Comparison of ENCODE assay signal across 14 mouse cellular contexts in genomic region chr10:76416811-76417210, GRCm38 (mm10). TPM values are rescaled to one million over a fixed set of nuclear protein-coding genes. Genes with fewer than 3 reads are reported as not detected.
DNase-seq lines count a peak whose midpoint lies in the region; ATAC-seq lines count a peak whose summit lies in the region.
"Had no signal": no experiment of that assay in that cellular context is flagged by ENCODE, and none has a peak within 500 bp of the region (broad histone marks: within the 10 kb centered on the region; RNA-seq: fewer than 3 reads in every experiment).

No protein-coding gene starts in this region.

- no peaks in the 10 kb centered on the region for H3K9me3 ChIP-seq in heart, embryonic 10.5 days
- H3K9me3 ChIP-seq in hindbrain, embryonic 10.5 days, result no peaks in the 10 kb centered on the region
- H3K9me3 ChIP-seq in neural tube, embryonic 15.5 days (replicated peaks), result no peaks in the 10 kb centered on the region
- H3K9me3 ChIP-seq: limb, embryonic 10.5 days had no signal

- peak overlapping the region; percentile 2; the same call in 1 of the 2 replicates for H3K27ac ChIP-seq in heart, embryonic 10.5 days
- no peak overlapping the region for H3K27ac ChIP-seq in hindbrain, embryonic 10.5 days
- H3K27ac ChIP-seq in neural tube, embryonic 15.5 days (replicated peaks), result no peak overlapping the region
- H3K27ac ChIP-seq: limb, embryonic 10.5 days; macrophage had no signal

- peaks cover 91% of the 10 kb centered on the region for H3K36me3 ChIP-seq in heart, embryonic 10.5 days
- peaks cover 100% of the 10 kb centered on the region for H3K36me3 ChIP-seq in hindbrain, embryonic 10.5 days
- peaks cover 84% of the 10 kb centered on the region for H3K36me3 ChIP-seq in neural tube, embryonic 15.5 days

- H3K27me3 ChIP-seq in heart, embryonic 10.5 days (ENCODE audit: insufficient read depth, poor library complexity, severe bottlenecking), result no peaks in the 10 kb centered on the region
- no peaks in the 10 kb centered on the region for H3K27me3 ChIP-seq in hindbrain, embryonic 10.5 days (ENCODE audit: insufficient read depth, poor library complexity, severe bottlenecking)
- no peaks in the 10 kb centered on the region for H3K27me3 ChIP-seq in neural tube, embryonic 15.5 days (replicated peaks)

- ATAC-seq in neural tube, embryonic 15.5 days (ENCODE audit: low FRiP score), result no peak
- ATAC-seq: hindbrain, embryonic 16.5 days had no signal

- H3K4me2 ChIP-seq in neural tube, embryonic 15.5 days, result no peak overlapping the region

- 0 out of 2 replicates have a peak, but pooled peaks cover 7% of the 10 kb centered on the region for H3K4me1 ChIP-seq in heart, embryonic 10.5 days
- no peaks in the 10 kb centered on the region for H3K4me1 ChIP-seq in hindbrain, embryonic 10.5 days (replicated peaks)
- H3K4me1 ChIP-seq in neural tube, embryonic 15.5 days, result no peaks in the 10 kb centered on the region
- H3K4me1 ChIP-seq: limb, embryonic 10.5 days had no signal

- peak; percentile 85 for DNase-seq in cerebellum, adult 11-12 months
- peak; percentile 83 for DNase-seq in cerebellum, adult 9-10 months
- DNase-seq in heart, embryonic 10.5 days (ENCODE audit: low spot score), result no peak
- peak; percentile 13 to 66 for DNase-seq in left cerebral cortex, adult 8-10 months (ENCODE audit: low spot score in 2 of 2)
- no peak for DNase-seq in testis, postnatal 10 days (ENCODE audit: low spot score)
- DNase-seq in hindbrain, embryonic 10.5 days (ENCODE audit: low spot score), result no peak
- DNase-seq: thymus, adult 18-20 months had no signal

- H3K4me3 ChIP-seq in heart, embryonic 10.5 days, result no peak overlapping the region
- H3K4me3 ChIP-seq in hindbrain, embryonic 10.5 days, result no peak overlapping the region
- H3K4me3 ChIP-seq in neural tube, embryonic 15.5 days (replicated peaks), result no peak overlapping the region
- H3K4me3 ChIP-seq: limb, embryonic 10.5 days had no signal

- 71% methylated on average over 12 of the region's 12 CpGs for WGBS in heart, embryonic 10.5 days
- WGBS in hindbrain, embryonic 10.5 days, result 88% methylated on average over 12 of the region's 12 CpGs
- WGBS in neural tube, embryonic 15.5 days, result 91% methylated on average over 12 of the region's 12 CpGs

- H3K9ac ChIP-seq in neural tube, embryonic 15.5 days (replicated peaks), result no peak overlapping the region

RNA-seq across cellular contexts. Expression of gene AC141477.1, which starts 23.4 kb away (rescaled TPM):
- not detected in 2 replicates for polyA plus RNA-seq in heart, embryonic 10.5 days (2016; fragmentation: Nextera tagmentation; extraction: Ambion mirVana)
- total RNA-seq in left cerebral cortex, adult 8-10 months (2022), result not detected
- polyA plus RNA-seq in hindbrain, embryonic 10.5 days (2016; fragmentation: Nextera tagmentation; extraction: Ambion mirVana), result not detected in 2 replicates
- not detected in 2 replicates for polyA plus RNA-seq in neural tube, embryonic 15.5 days (2015; fragmentation: Nextera tagmentation; extraction: Ambion mirVana)
- total RNA-seq: MEL had no signal
- polyA plus RNA-seq: brain, embryonic 14.5 days; hindbrain, embryonic 16.5 days; limb, embryonic 10.5 days; macrophage; neural tube, embryonic 14.5 days had no signal

RNA-seq across cellular contexts. Expression of gene Pcnt, which starts 25.8 kb away (rescaled TPM):
- 14.9 and 15.1 TPM in 2 replicates for polyA plus RNA-seq in heart, embryonic 10.5 days (2016; fragmentation: Nextera tagmentation; extraction: Ambion mirVana)
- total RNA-seq in left cerebral cortex, adult 8-10 months (2022), result 10 to 100 TPM; 26.1 to 33.6 (median 29.0) TPM
- 15.8 and 24.4 TPM in 2 replicates for polyA plus RNA-seq in hindbrain, embryonic 10.5 days (2016; fragmentation: Nextera tagmentation; extraction: Ambion mirVana)
- polyA plus RNA-seq in neural tube, embryonic 15.5 days (2015; fragmentation: Nextera tagmentation; extraction: Ambion mirVana), result 5.9 and 7.2 TPM in 2 replicates

RNA-seq across cellular contexts. Expression of gene 2610028H24Rik, which starts 32.1 kb away (rescaled TPM):
- not detected in 2 replicates for polyA plus RNA-seq in heart, embryonic 10.5 days (2016; fragmentation: Nextera tagmentation; extraction: Ambion mirVana)
- not detected for total RNA-seq in left cerebral cortex, adult 8-10 months (2022)
- not detected in 2 replicates for polyA plus RNA-seq in hindbrain, embryonic 10.5 days (2016; fragmentation: Nextera tagmentation; extraction: Ambion mirVana)
- not detected in 2 replicates for polyA plus RNA-seq in neural tube, embryonic 15.5 days (2015; fragmentation: Nextera tagmentation; extraction: Ambion mirVana)
- polyA plus RNA-seq: brain, embryonic 14.5 days; hindbrain, embryonic 16.5 days; limb, embryonic 10.5 days; macrophage; neural tube, embryonic 14.5 days had no signal

RNA-seq across cellular contexts. Expression of gene Mcm3ap, which starts 51.9 kb away (rescaled TPM):
- 43.0 and 49.9 TPM in 2 replicates for polyA plus RNA-seq in heart, embryonic 10.5 days (2016; fragmentation: Nextera tagmentation; extraction: Ambion mirVana)
- total RNA-seq in left cerebral cortex, adult 8-10 months (2022), result 10 to 100 TPM; 46.2 to 56.3 (median 50.2) TPM
- polyA plus RNA-seq in hindbrain, embryonic 10.5 days (2016; fragmentation: Nextera tagmentation; extraction: Ambion mirVana), result 72.0 and 74.4 TPM in 2 replicates
- 48.2 and 60.4 TPM in 2 replicates for polyA plus RNA-seq in neural tube, embryonic 15.5 days (2015; fragmentation: Nextera tagmentation; extraction: Ambion mirVana)

RNA-seq across cellular contexts. Expression of gene Ybey, which starts 52.1 kb away (rescaled TPM):
- polyA plus RNA-seq in heart, embryonic 10.5 days (2016; fragmentation: Nextera tagmentation; extraction: Ambion mirVana), result 8.1 and 8.3 TPM in 2 replicates
- total RNA-seq in left cerebral cortex, adult 8-10 months (2022), result 1 to 10 TPM; 4.0 to 5.4 (median 4.0) TPM
- 8.7 and 10.1 TPM in 2 replicates for polyA plus RNA-seq in hindbrain, embryonic 10.5 days (2016; fragmentation: Nextera tagmentation; extraction: Ambion mirVana)
- 6.1 and 6.8 TPM in 2 replicates for polyA plus RNA-seq in neural tube, embryonic 15.5 days (2015; fragmentation: Nextera tagmentation; extraction: Ambion mirVana)

Comparison
In these comparisons a context has a peak if more than half of its experiments do, and no peak if none do; other contexts are left out.
1. DNase-seq: peak in cerebellum, adult 11-12 months (single experiment), cerebellum, adult 9-10 months (single experiment) and left cerebral cortex, adult 8-10 months (2 of 2); none in heart, embryonic 10.5 days (single experiment), testis, postnatal 10 days (single experiment) and hindbrain, embryonic 10.5 days (single experiment).